Mouse (Mus musculus): ENCODE results near the gene Fate1.

DNA sequence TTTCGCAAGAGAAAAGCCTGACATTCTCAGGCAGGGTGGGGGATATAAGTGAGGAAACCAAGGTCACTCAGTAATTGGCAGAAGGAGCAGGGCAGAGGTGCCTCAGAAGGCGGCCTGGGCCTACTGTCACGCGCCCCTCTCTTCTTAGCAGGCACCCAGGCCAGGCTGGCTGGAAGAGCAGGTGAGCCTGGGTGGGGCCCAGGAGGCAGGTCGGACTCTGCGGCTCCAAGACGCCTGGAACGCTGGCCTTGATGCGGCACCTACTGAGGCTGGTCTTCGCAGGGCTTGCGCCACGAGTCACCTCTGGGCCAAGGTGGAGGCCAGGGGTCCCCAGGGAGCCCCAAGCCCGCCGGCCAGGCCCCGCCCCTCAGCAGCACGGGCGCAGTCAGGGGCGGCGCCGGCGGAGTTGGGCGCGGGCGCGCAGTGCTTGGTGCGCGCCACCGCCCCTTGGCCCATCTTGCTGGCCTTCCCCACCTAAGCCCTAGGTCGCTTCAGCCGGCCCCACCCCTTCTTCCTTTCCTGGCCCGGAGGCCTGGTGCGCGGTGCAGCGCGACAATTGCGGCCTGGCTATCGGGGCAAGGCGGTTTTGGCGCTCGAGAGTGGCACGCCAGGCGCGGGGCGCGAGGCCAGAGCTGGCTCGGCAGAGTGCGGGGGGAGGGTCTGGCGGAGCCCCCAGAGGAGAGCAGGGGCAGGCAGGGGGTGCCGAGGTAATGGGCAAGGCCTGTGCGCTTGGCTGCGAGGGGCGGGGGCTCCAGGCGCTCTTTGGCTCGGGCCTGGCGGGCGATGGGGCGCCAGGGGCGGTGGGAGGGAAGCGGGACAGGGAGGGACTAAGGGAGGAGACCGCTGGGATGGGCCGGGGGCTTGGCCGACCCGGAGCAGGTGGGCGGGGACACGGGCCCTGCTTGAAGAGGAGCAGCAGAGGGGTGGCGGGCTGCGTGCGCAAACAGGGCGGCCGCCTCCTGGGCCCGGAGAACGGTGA, 10.4 kb upstream of the Fate1 start, which contains the start of gene Prrg3:
- no peak for TF ChIP-seq MAFK (IDR thresholded peaks at IDR 0.05; ENCODE audit: insufficient read depth, low read depth, low read length)
- TF ChIP-seq HCFC1 (IDR thresholded peaks at IDR 0.05; ENCODE audit: borderline replicate concordance, insufficient read depth, low read length), result no peak
- no peak for TF ChIP-seq ZC3H11A (IDR thresholded peaks at IDR 0.05; ENCODE audit: borderline replicate concordance, low read depth, low read length)
- no peak for TF ChIP-seq ZNF384 (IDR thresholded peaks at IDR 0.05; ENCODE audit: low read depth, low read length)
- no peak for TF ChIP-seq CHD2 (IDR thresholded peaks at IDR 0.05; ENCODE audit: low read depth, low read length)

All from ES-E14 (cell line).